Mouse (Mus musculus) embryonic facial prominence, embryonic 10.5 days (tissue): Measurements from ENCODE around the gene Bckdhb. TPM values are rescaled to one million over a fixed set of nuclear protein-coding genes. Genes with fewer than 3 reads are reported as not detected.

Experiments used
- DNase-seq: peaks from one replicate; pipeline ENCODE4 v3.0.0-alpha.2; 2017; ENCODE audit warnings: low spot score
- H3K27ac ChIP-seq: fragments of 300-500 bp; sonication (generic); replicated peaks from 2 replicates; pipeline ENCODE4 v1.5.1; 2016; ENCODE audit warnings: mild to moderate bottlenecking
- H3K27me3 ChIP-seq: fragments of 300-500 bp; sonication (generic); replicated peaks from 2 replicates; pipeline ENCODE4 v1.6.1; 2016; ENCODE audit warnings: low read depth, mild to moderate bottlenecking; ENCODE audit not compliant: poor library complexity, severe bottlenecking
- H3K36me3 ChIP-seq: fragments of 300-500 bp; sonication (generic); replicated peaks from 2 replicates; pipeline ENCODE4 v1.6.1; 2016; ENCODE audit warnings: mild to moderate bottlenecking, moderate library complexity
- H3K4me1 ChIP-seq: fragments of 300-500 bp; sonication (generic); 2 replicates; pipeline ENCODE4 v1.6.1; 2016
- H3K4me3 ChIP-seq: fragments of 300-500 bp; sonication (generic); 2 replicates; pipeline ENCODE4 v1.5.1; 2016; ENCODE audit warnings: mild to moderate bottlenecking, moderate library complexity
- H3K9me3 ChIP-seq: fragments of 300-500 bp; sonication (generic); 2 replicates; pipeline ENCODE4 v1.6.1; 2016; ENCODE audit warnings: mild to moderate bottlenecking
- WGBS: fragments of 180-500 bp; shearing (Covaris S2); methylation state at CpG from one replicate; pipeline ENCODE4 v1.1.7; 2016; 5-methylcytosine and 5-hydroxymethylcytosine counted together
- polyA plus RNA-seq: library from polyadenylated mRNA; unstranded; fragments of >200 nt; fragmentation: Nextera tagmentation; extraction: Ambion mirVana; gene quantifications from 2 replicates; pipeline ENCODE4 v1.2.1, GENCODE M21; 2016

Gene Bckdhb
- polyA plus RNA-seq, 1 experiment from 2014 or later: 64.9 TPM

DNA sequence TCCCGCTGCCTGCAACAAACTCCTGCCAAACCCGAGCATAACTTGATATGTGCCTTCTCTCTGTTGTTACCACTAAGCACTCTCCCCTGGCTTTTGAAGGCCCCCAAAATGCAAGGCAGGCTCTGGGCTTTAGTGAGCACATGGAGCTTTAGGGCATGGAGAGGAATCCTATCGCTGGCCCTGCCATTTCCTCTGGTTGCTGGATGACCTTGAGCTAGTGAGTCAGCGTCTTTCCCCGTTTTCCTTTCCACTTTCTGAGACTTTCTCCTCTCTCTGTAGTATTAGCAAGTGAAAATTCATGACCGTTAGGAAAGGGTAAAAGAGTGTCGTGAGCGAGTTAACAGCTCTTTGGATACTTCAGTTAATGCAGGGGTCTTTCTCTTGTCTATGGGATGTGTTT lies 111.1 kb downstream of the Bckdhb start:
- Histone ChIP-seq H3K4me3 (no peak overlapping the region), H3K36me3 (no peaks in the 10 kb centered on the region), H3K4me1 (peaks cover 15% of the 10 kb centered on the region), H3K27me3 (no peaks in the 10 kb centered on the region), H3K27ac (no peak overlapping the region), H3K9me3 (no peaks in the 10 kb centered on the region)
- WGBS: 90% methylated on average over 8 of the region's 8 CpGs
- DNase-seq: no peak

DNA sequence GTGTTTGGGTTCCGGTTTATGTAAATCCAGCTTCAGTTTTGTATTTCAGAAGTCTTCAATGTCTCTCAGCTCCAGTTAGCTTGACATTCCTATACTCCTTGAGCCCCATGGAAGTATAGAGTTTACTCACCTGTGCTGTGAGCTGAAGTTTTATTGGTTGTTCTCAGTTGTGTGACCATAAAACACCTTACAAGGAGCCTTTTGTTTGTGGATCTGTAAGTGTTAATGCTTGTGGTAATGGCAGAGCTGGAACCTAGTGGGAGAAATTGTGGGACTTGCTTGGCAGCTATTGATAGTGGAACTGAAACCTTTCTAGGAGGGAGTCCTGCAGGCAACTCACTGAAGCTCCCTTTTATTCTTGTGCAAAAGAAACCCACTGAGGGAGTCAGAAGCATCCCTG lies 112.3 kb downstream of the Bckdhb start:
- 91% methylated on average over 1 of the region's 1 CpGs for WGBS
- Histone ChIP-seq H3K27ac (no peak overlapping the region), H3K4me3 (no peak overlapping the region), H3K4me1 (peaks cover 18% of the 10 kb centered on the region), H3K9me3 (no peaks in the 10 kb centered on the region), H3K36me3 (no peaks in the 10 kb centered on the region), H3K27me3 (no peaks in the 10 kb centered on the region)
- no peak for DNase-seq

DNA sequence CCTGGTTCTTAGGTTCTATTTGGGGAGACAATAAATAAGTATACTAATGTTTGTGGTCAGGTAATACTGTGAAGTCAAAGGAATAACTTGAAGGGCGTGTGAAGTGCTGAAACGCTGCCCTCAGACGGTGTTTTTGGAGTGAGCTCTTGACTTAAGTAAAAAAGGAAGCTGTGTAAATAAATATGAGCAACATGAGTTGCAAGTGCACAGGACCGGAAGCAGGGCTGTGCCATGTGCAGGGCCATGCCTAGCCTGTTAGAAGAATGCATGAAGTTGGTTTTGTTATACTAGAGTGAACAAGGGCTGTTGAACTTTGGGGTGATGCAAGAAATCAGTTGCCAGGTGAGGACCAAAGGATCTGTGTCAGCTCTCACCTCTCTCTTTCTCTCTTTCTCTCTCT lies 114.0 kb downstream of the Bckdhb start:
- no peaks in the 10 kb centered on the region for H3K27me3 ChIP-seq
- H3K4me1 ChIP-seq: peaks cover 5% of the 10 kb centered on the region
- no peak overlapping the region for H3K4me3 ChIP-seq
- WGBS: 84% methylated on average over 4 of the region's 4 CpGs
- no peaks in the 10 kb centered on the region for H3K36me3 ChIP-seq
- H3K27ac ChIP-seq: no peak overlapping the region
- no peak for DNase-seq
- H3K9me3 ChIP-seq: no peaks in the 10 kb centered on the region

- H3K27ac ChIP-seq: no peak overlapping the region
- H3K27me3 ChIP-seq: no peaks in the 10 kb centered on the region
- DNase-seq: no peak
- H3K4me3 ChIP-seq: no peak overlapping the region
- no peaks in the 10 kb centered on the region for H3K36me3 ChIP-seq
- peaks cover 5% of the 10 kb centered on the region for H3K4me1 ChIP-seq
- 86% methylated on average over 2 of the region's 2 CpGs for WGBS
- no peaks in the 10 kb centered on the region for H3K9me3 ChIP-seq
These were observed 115.4 kb downstream of the Bckdhb start for GRCm38 (mm10) chr9:84040376-84040775.

DNA sequence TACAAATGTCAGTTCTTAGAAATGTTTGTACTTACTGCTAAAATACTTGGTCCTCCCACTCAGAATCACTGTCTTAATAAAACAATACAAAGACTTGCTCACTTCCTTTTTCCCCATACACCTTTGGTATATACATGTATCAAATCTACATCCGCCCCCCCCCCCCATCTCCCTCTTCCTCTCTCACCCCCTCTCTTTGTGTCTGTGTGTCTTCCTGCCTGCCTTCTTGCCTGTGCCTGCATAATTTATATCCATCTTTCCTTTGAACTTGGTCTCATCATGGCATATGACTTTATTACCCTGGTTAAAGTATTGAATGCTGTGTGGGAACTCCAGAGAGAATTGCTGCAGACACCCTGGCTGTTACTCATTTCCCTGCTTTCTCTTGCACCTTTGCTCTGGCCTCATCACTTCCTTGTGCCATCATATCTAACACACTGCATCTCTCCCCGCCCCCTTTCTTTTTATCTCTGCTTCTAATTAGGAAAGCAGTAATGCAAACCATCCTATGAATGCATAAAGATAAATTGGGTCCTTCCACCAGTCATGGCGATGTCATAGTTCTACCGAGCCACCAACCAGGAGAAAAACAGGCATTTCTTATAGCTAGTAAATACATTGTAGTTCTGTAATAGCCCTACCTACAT lies 116.8 kb downstream of the Bckdhb start:
- H3K9me3 ChIP-seq: no peaks in the 10 kb centered on the region
- H3K4me3 ChIP-seq: no peak overlapping the region
- no peak for DNase-seq
- no peaks in the 10 kb centered on the region for H3K36me3 ChIP-seq
- H3K27me3 ChIP-seq: no peaks in the 10 kb centered on the region
- H3K4me1 ChIP-seq: peaks cover 11% of the 10 kb centered on the region
- H3K27ac ChIP-seq: no peak overlapping the region
- 79% methylated on average over 4 of the region's 4 CpGs for WGBS

DNA sequence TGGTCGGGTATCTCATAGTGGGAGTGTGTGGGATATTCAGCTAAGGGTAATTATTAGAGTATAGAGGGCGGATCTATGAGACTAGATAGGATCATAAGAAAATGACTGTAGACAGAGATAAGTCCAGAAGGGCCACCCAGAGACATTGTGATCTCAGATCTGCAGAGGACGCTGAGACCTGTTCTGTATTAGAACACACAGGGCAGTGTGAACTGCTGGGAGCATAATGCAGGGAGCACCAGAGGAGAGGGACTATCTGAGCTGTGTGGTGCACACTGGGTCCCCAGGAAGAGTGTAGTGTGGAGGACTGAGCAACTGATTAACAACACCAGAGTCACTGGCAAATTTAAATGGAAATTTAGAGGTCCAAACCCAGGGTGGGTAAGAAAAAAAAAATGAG lies 117.6 kb downstream of the Bckdhb start:
- no peak overlapping the region for H3K27ac ChIP-seq
- no peak overlapping the region for H3K4me3 ChIP-seq
- no peaks in the 10 kb centered on the region for H3K9me3 ChIP-seq
- H3K36me3 ChIP-seq: no peaks in the 10 kb centered on the region
- WGBS: 81% methylated on average over 3 of the region's 3 CpGs
- peaks cover 11% of the 10 kb centered on the region for H3K4me1 ChIP-seq
- H3K27me3 ChIP-seq: no peaks in the 10 kb centered on the region
- DNase-seq: no peak

- Histone ChIP-seq H3K27ac (no peak overlapping the region), H3K4me1 (peaks cover 11% of the 10 kb centered on the region), H3K36me3 (no peaks in the 10 kb centered on the region), H3K4me3 (no peak overlapping the region), H3K9me3 (no peaks in the 10 kb centered on the region), H3K27me3 (no peaks in the 10 kb centered on the region)
- WGBS: 95% methylated on average over 6 of the region's 6 CpGs
- no peak for DNase-seq
These were observed 119.2 kb downstream of the Bckdhb start for GRCm38 (mm10) chr9:84044136-84044535.

DNA sequence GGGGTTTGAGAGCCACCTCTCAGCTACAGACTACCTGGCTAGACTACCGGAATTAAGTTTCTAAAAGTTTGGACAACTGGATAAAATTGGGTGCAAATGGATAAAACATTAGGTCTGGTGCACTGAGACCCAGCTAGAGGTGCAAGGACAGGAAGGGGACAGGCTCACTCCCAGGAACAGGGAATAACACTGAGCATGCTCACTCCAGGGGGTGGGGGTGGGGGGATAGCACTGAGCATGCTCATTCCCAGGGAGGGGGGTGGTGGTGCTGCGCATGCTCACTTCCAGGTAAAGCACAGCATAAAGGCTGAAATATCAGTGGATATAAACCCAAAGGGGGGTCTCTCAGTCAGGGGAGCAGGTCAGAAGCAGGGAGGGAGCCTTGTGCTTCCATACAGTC lies 120.7 kb downstream of the Bckdhb start:
- WGBS: 96% methylated on average over 2 of the region's 2 CpGs
- no peak for DNase-seq
- H3K4me1 ChIP-seq: peaks cover 12% of the 10 kb centered on the region
- H3K9me3 ChIP-seq: no peaks in the 10 kb centered on the region
- H3K4me3 ChIP-seq: no peak overlapping the region
- no peaks in the 10 kb centered on the region for H3K27me3 ChIP-seq
- no peaks in the 10 kb centered on the region for H3K36me3 ChIP-seq
- H3K27ac ChIP-seq: 0 out of 2 replicates have a peak overlapping the region, but pooled peaks have one; percentile 40

GRCm38 (mm10) chr9:84046334-84046733 lies 121.4 kb downstream of the Bckdhb start:
- Histone ChIP-seq H3K27ac (no peak overlapping the region), H3K4me3 (no peak overlapping the region), H3K4me1 (peaks cover 19% of the 10 kb centered on the region), H3K9me3 (no peaks in the 10 kb centered on the region), H3K27me3 (no peaks in the 10 kb centered on the region), H3K36me3 (no peaks in the 10 kb centered on the region)
- WGBS: 85% methylated on average over 12 of the region's 12 CpGs
- DNase-seq: peak; percentile 45

DNA sequence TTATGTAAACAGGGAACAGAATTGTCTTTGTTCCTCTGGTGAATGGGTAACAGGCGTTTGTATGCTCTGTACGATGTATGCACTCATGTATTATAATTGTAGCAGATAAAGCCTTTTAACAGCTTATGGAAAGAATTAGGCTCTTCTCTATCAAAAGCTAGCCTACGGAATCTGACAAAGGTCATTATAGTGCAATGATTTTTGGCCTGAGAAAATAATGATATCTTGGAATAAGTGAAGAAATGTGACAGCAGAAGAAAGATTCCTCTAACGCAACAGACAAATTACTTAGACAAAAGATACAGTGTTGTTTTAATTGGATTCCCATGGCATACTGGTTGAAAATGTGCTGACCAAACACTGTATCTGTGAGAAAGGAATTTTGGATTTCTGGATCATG lies 122.0 kb downstream of the Bckdhb start:
- DNase-seq: no peak

GRCm38 (mm10) chr9:84047436-84047835 lies 122.5 kb downstream of the Bckdhb start:
- Histone ChIP-seq H3K27me3 (no peaks in the 10 kb centered on the region), H3K4me1 (peaks cover 20% of the 10 kb centered on the region), H3K4me3 (no peak overlapping the region), H3K9me3 (no peaks in the 10 kb centered on the region), H3K36me3 (no peaks in the 10 kb centered on the region), H3K27ac (no peak overlapping the region)
- no peak for DNase-seq
- 85% methylated on average over 3 of the region's 3 CpGs for WGBS

More for the DNA sequence above, 122.0 kb downstream of the Bckdhb start:
- H3K27ac ChIP-seq: no peak overlapping the region
- peaks cover 20% of the 10 kb centered on the region for H3K4me1 ChIP-seq
- no peaks in the 10 kb centered on the region for H3K9me3 ChIP-seq
- 67% methylated on average over 4 of the region's 4 CpGs for WGBS
- H3K4me3 ChIP-seq: no peak overlapping the region
- H3K36me3 ChIP-seq: no peaks in the 10 kb centered on the region
- no peaks in the 10 kb centered on the region for H3K27me3 ChIP-seq

GRCm38 (mm10) chr9:84049142-84049541 lies 124.2 kb downstream of the Bckdhb start:
- 60% methylated on average over 1 of the region's 1 CpGs for WGBS
- H3K4me3 ChIP-seq: no peak overlapping the region
- DNase-seq: no peak
- no peaks in the 10 kb centered on the region for H3K36me3 ChIP-seq
- no peaks in the 10 kb centered on the region for H3K9me3 ChIP-seq
- no peaks in the 10 kb centered on the region for H3K27me3 ChIP-seq
- H3K4me1 ChIP-seq: peaks cover 20% of the 10 kb centered on the region
- no peak overlapping the region for H3K27ac ChIP-seq

- WGBS: 70% methylated on average over 18 of the region's 18 CpGs
- peaks cover 14% of the 10 kb centered on the region for H3K4me1 ChIP-seq
- no peak overlapping the region for H3K4me3 ChIP-seq
- no peaks in the 10 kb centered on the region for H3K9me3 ChIP-seq
- H3K27ac ChIP-seq: peak overlapping the region; percentile 65; the same call in 1 of the 2 replicates
- H3K36me3 ChIP-seq: no peaks in the 10 kb centered on the region
- DNase-seq: peak; percentile 22
- no peaks in the 10 kb centered on the region for H3K27me3 ChIP-seq
These were observed 126.1 kb downstream of the Bckdhb start for GRCm38 (mm10) chr9:84050867-84051635.
